Mouse (Mus musculus): Measurements from ENCODE around the gene Parva. TPM values are rescaled to one million over a fixed set of nuclear protein-coding genes. Genes with fewer than 3 reads are reported as not detected.

Parva gene
- total RNA-seq, 2 experiments from 2014 or later, result 49.3 to 50.9 TPM

GRCm38 (mm10) chr7:112426811-112427210 is 494 bp upstream of the Parva start:
- DNase-seq, result no peak

- peak in 1 of 2 experiments; percentile 69 for DNase-seq
These were observed 842 bp downstream of the Parva start for GRCm38 (mm10) chr7:112428158-112428535.

- no peak for DNase-seq
These were observed 12.5 kb downstream of the Parva start for GRCm38 (mm10) chr7:112439846-112440245.

GRCm38 (mm10) chr7:112444152-112444984 is 17.1 kb downstream of the Parva start:
- no peak for DNase-seq

- no peak for DNase-seq
These were observed 17.7 kb downstream of the Parva start for GRCm38 (mm10) chr7:112444985-112445367.

- DNase-seq, result no peak
These were observed 19.2 kb downstream of the Parva start for GRCm38 (mm10) chr7:112446498-112446897.

- DNase-seq, result no peak
These were observed 22.8 kb downstream of the Parva start for GRCm38 (mm10) chr7:112449954-112450700.

GRCm38 (mm10) chr7:112452471-112452870 is 25.2 kb downstream of the Parva start:
- DNase-seq, result no peak

- no peak for DNase-seq
These were observed 26.5 kb downstream of the Parva start for GRCm38 (mm10) chr7:112453805-112454214.

- no peak for DNase-seq
These were observed 27.1 kb downstream of the Parva start for GRCm38 (mm10) chr7:112454380-112454779.

GRCm38 (mm10) chr7:112454951-112455350 is 27.6 kb downstream of the Parva start:
- no peak for DNase-seq

- DNase-seq, result no peak
These were observed 28.3 kb downstream of the Parva start for GRCm38 (mm10) chr7:112455566-112456110.

GRCm38 (mm10) chr7:112457373-112457772 is 30.1 kb downstream of the Parva start:
- no peak for DNase-seq

- no peak for DNase-seq
These were observed 30.6 kb downstream of the Parva start for GRCm38 (mm10) chr7:112457920-112458319.

GRCm38 (mm10) chr7:112458440-112458839 is 31.1 kb downstream of the Parva start:
- no peak for DNase-seq

GRCm38 (mm10) chr7:112463074-112463473 is 35.8 kb downstream of the Parva start:
- no peak for DNase-seq

- no peak for DNase-seq
These were observed 38.6 kb downstream of the Parva start for GRCm38 (mm10) chr7:112465920-112466319.

- DNase-seq, result no peak
These were observed 39.5 kb downstream of the Parva start for GRCm38 (mm10) chr7:112466786-112467185.

- DNase-seq, result no peak
These were observed 40.4 kb downstream of the Parva start for GRCm38 (mm10) chr7:112467687-112468111.

- DNase-seq, result peak; percentile 75 to 78
These were observed 42.5 kb downstream of the Parva start for GRCm38 (mm10) chr7:112469817-112470216.

GRCm38 (mm10) chr7:112471316-112471715 is 44.0 kb downstream of the Parva start:
- DNase-seq, result no peak

GRCm38 (mm10) chr7:112472024-112472707 is 44.9 kb downstream of the Parva start:
- DNase-seq, result no peak

Measured in layer of hippocampus, postnatal 36 days (tissue).